In genomic region chr5:108226159-108226558, GRCm38 (mm10) we compare ENCODE assay signal across 24 mouse cellular contexts.
"Had no signal": no experiment of that assay in that cellular context is flagged by ENCODE, and none has a peak within 500 bp of the region (broad histone marks: within the 10 kb centered on the region; RNA-seq: fewer than 3 reads in every experiment).

No protein-coding gene starts in this region.

- H3K27me3 ChIP-seq: heart, embryonic 13.5 days; heart, embryonic 15.5 days; hindbrain, embryonic 13.5 days; hindbrain, embryonic 15.5 days; limb, embryonic 13.5 days; limb, embryonic 15.5 days; liver, embryonic 13.5 days; liver, embryonic 15.5 days had no signal

- ATAC-seq: forebrain, postnatal 0 days; hindbrain, postnatal 0 days; intestine, embryonic 16.5 days had no signal

- H3K27ac ChIP-seq: heart, adult 2 months; heart, embryonic 13.5 days; heart, embryonic 15.5 days; hindbrain, embryonic 13.5 days; hindbrain, embryonic 15.5 days; hindbrain, postnatal 0 days; limb, embryonic 13.5 days; limb, embryonic 15.5 days; liver, embryonic 13.5 days; liver, embryonic 15.5 days had no signal

- H3K9me3 ChIP-seq: heart, embryonic 13.5 days; heart, embryonic 15.5 days; hindbrain, embryonic 13.5 days; hindbrain, embryonic 15.5 days; limb, embryonic 13.5 days; limb, embryonic 15.5 days; liver, embryonic 13.5 days; liver, embryonic 15.5 days had no signal

- H3K4me3 ChIP-seq: heart, adult 2 months; heart, embryonic 13.5 days; heart, embryonic 15.5 days; hindbrain, embryonic 13.5 days; hindbrain, embryonic 15.5 days; limb, embryonic 13.5 days; limb, embryonic 15.5 days; liver, embryonic 13.5 days; liver, embryonic 15.5 days had no signal

- H3K4me2 ChIP-seq: heart, embryonic 11.5 days; heart, embryonic 13.5 days; heart, embryonic 15.5 days; hindbrain, embryonic 13.5 days; hindbrain, embryonic 15.5 days; limb, embryonic 13.5 days; limb, embryonic 15.5 days; liver, embryonic 13.5 days; liver, embryonic 15.5 days had no signal

- DNase-seq: forebrain, postnatal 0 days; gastrocnemius, postnatal 14 days; gastrocnemius, postnatal 36 days; heart, adult 11 months; heart, adult 2 months; heart, postnatal 14 days; heart, postnatal 36 days; kidney, adult 18-20 months; kidney, postnatal 10 days; layer of hippocampus, adult 9-11 months; layer of hippocampus, postnatal 36 days; left cerebral cortex, postnatal 4 days; liver, embryonic 13.5 days; lung, adult 18-20 months had no signal

- H3K36me3 ChIP-seq: heart, embryonic 13.5 days; heart, embryonic 15.5 days; hindbrain, embryonic 13.5 days; hindbrain, embryonic 15.5 days; limb, embryonic 13.5 days; limb, embryonic 15.5 days; liver, embryonic 13.5 days; liver, embryonic 15.5 days had no signal

- H3K9ac ChIP-seq: forebrain, postnatal 0 days; heart, embryonic 13.5 days; heart, embryonic 15.5 days; hindbrain, embryonic 13.5 days; hindbrain, embryonic 15.5 days; limb, embryonic 13.5 days; limb, embryonic 15.5 days; liver, embryonic 13.5 days; liver, embryonic 15.5 days had no signal

- H3K4me1 ChIP-seq: heart, embryonic 13.5 days; heart, embryonic 15.5 days; hindbrain, embryonic 13.5 days; hindbrain, embryonic 15.5 days; limb, embryonic 13.5 days; limb, embryonic 15.5 days; liver, embryonic 13.5 days; liver, embryonic 15.5 days had no signal
